Mouse (Mus musculus) left cerebral cortex, adult 2 months (tissue): ENCODE measurements at regions not wholly inside any gene's neighbourhood (a gene's known extent, or its start where the extent isn't known, plus 50 kb on each side); places are given as distances from the start of the nearest gene placed in this dataset.

Experiments used
- DNase-seq, 2 experiments: peaks; one replicate each; pipeline ENCODE4 v3.0.0; 2021 to 2022; ENCODE audit warnings: low spot score in 2 of 2, mixed read lengths in 1 of 2; ENCODE audit errors: extremely low spot score in 1 of 2
- H3K27ac ChIP-seq: fragments of 200-600 bp; 2 replicates; pipeline ENCODE4 v1.8.1; 2022
- H3K4me3 ChIP-seq: fragments of 200-600 bp; 2 replicates; pipeline ENCODE4 v1.8.1; 2022
- CTCF ChIP-seq: fragments of 200-600 bp; IDR thresholded peaks from 2 replicates; pipeline ENCODE4 v1.8.1; 2022; ENCODE audit warnings: antibody characterized with exemption, mild to moderate bottlenecking, moderate library complexity
- intact Hi-C: fragments of 180-260 bp; cut with DNase I; formaldehyde crosslinking; loops from one replicate; pipeline ENCODE4 v1.15.1; 2025

GRCm38 (mm10) chr10:95082634-95083033, 138.0 kb upstream of the Plxnc1 start:
- no peak overlapping the region for H3K4me3 ChIP-seq
- DNase-seq: peak in 1 of 2 experiments; percentile 28
- no peak for TF ChIP-seq CTCF
- no peak overlapping the region for H3K27ac ChIP-seq
- intact Hi-C loops: loop anchor here (5.0 kb wide), 1 partner anchor 70 kb away; no protein-coding TSS in a partner anchor

GRCm38 (mm10) chr10:95079979-95080378, 135.3 kb upstream of the Plxnc1 start:
- no peak for TF ChIP-seq CTCF
- no peak for DNase-seq
- intact Hi-C loops: loop anchor here (5.0 kb wide), 1 partner anchor 68 kb away; no protein-coding TSS in a partner anchor
- Histone ChIP-seq H3K27ac (no peak overlapping the region), H3K4me3 (no peak overlapping the region)

- no peak for TF ChIP-seq CTCF
- DNase-seq: no peak
- intact Hi-C loops: no loop called here
- Histone ChIP-seq H3K4me3 (no peak overlapping the region), H3K27ac (no peak overlapping the region)
These were observed 131.8 kb upstream of the Plxnc1 start for GRCm38 (mm10) chr10:95076421-95076820.

GRCm38 (mm10) chr10:95075897-95076296, 131.3 kb upstream of the Plxnc1 start:
- no peak for TF ChIP-seq CTCF
- no peak for DNase-seq
- Histone ChIP-seq H3K27ac (no peak overlapping the region), H3K4me3 (no peak overlapping the region)
- intact Hi-C loops: no loop called here

- intact Hi-C loops: no loop called here
- no peak overlapping the region for H3K27ac ChIP-seq
- no peak overlapping the region for H3K4me3 ChIP-seq
- TF ChIP-seq CTCF: no peak
- no peak for DNase-seq
These were observed 130.4 kb upstream of the Plxnc1 start for GRCm38 (mm10) chr10:95074959-95075590.

- intact Hi-C loops: no loop called here
- TF ChIP-seq CTCF: no peak
- no peak overlapping the region for H3K4me3 ChIP-seq
- DNase-seq: no peak
- no peak overlapping the region for H3K27ac ChIP-seq
These were observed 129.7 kb upstream of the Plxnc1 start for GRCm38 (mm10) chr10:95074381-95074780.

- intact Hi-C loops: no loop called here
These were observed 123.3 kb upstream of the Plxnc1 start for GRCm38 (mm10) chr10:95067971-95068370.

GRCm38 (mm10) chr10:95066774-95067173, 122.1 kb upstream of the Plxnc1 start:
- no peak for TF ChIP-seq CTCF
- intact Hi-C loops: no loop called here
- no peak overlapping the region for H3K27ac ChIP-seq
- H3K4me3 ChIP-seq: no peak overlapping the region
- no peak for DNase-seq

More at GRCm38 (mm10) chr10:95067971-95068370, 123.3 kb upstream of the Plxnc1 start:
- Histone ChIP-seq H3K4me3 (no peak overlapping the region), H3K27ac (no peak overlapping the region)
- DNase-seq: no peak
- TF ChIP-seq CTCF: no peak

GRCm38 (mm10) chr10:95059486-95060091, 115.0 kb upstream of the Plxnc1 start:
- no peak for TF ChIP-seq CTCF
- intact Hi-C loops: no loop called here

GRCm38 (mm10) chr10:95059078-95059477, 114.4 kb upstream of the Plxnc1 start:
- Histone ChIP-seq H3K4me3 (no peak overlapping the region), H3K27ac (no peak overlapping the region)
- no peak for DNase-seq
- intact Hi-C loops: no loop called here
- no peak for TF ChIP-seq CTCF

More at GRCm38 (mm10) chr10:95059486-95060091, 115.0 kb upstream of the Plxnc1 start:
- Histone ChIP-seq H3K27ac (no peak overlapping the region), H3K4me3 (no peak overlapping the region)
- DNase-seq: no peak

- intact Hi-C loops: loop anchor here (2.0 kb wide), 1 partner anchor 42 kb away; no protein-coding TSS in a partner anchor
- no peak overlapping the region for H3K27ac ChIP-seq
- no peak for DNase-seq
- H3K4me3 ChIP-seq: no peak overlapping the region
- no peak for TF ChIP-seq CTCF
These were observed 112.5 kb upstream of the Plxnc1 start for GRCm38 (mm10) chr10:95057051-95057714.

- H3K4me3 ChIP-seq: no peak overlapping the region
- TF ChIP-seq CTCF: no peak
- intact Hi-C loops: loop anchor here (2.0 kb wide), 1 partner anchor 42 kb away; no protein-coding TSS in a partner anchor
- DNase-seq: no peak
- no peak overlapping the region for H3K27ac ChIP-seq
These were observed 111.9 kb upstream of the Plxnc1 start for GRCm38 (mm10) chr10:95056541-95056940.
